Mouse (Mus musculus) splenic B cell, adult 2 months (primary cell): ENCODE results near the gene Ak1.
A peak's percentile ranks its signal among the peaks of the same experiment; 100 is the strongest.

Experiments used
- DNase-seq: peaks from one replicate; pipeline ENCODE4 v3.0.0-alpha.2; 2011; ENCODE audit warnings: low read depth, low spot score
- H3K27me3 ChIP-seq: 2 replicates; pipeline ENCODE4 v1.6.1; 2012; ENCODE audit warnings: mild to moderate bottlenecking, low read length, moderate library complexity, mixed read lengths; ENCODE audit not compliant: control insufficient read depth, poor library complexity, insufficient read depth, severe bottlenecking
- H3K36me3 ChIP-seq: 2 replicates; pipeline ENCODE4 v1.6.1; 2012; ENCODE audit warnings: mild to moderate bottlenecking, low read length, moderate library complexity, mixed read lengths; ENCODE audit not compliant: control insufficient read depth, poor library complexity, insufficient read depth, severe bottlenecking

Gene Ak1

DNA sequence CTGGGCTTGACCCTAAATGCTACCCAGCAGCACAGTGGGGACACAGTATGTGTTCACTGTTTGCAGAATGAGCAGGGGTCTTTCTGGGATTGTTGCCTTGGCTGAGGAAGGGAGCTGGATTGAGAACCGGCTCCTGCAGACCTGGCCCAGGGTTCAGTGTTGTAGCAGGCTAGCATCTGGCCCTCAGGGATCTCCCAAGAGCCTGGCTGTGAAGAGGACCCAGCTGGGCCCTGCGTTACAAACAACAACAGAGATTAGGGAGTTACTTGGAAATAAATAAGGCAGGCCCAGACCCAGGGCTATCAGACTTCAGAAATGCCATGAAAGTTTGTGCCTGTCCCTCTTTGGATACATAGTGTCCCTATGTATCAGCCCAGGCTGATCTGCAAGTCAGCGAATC is 24.1 kb downstream of the Ak1 start:
- no peak for DNase-seq
- no peaks in the 10 kb centered on the region for H3K36me3 ChIP-seq
- H3K27me3 ChIP-seq = no peaks in the 10 kb centered on the region

DNA sequence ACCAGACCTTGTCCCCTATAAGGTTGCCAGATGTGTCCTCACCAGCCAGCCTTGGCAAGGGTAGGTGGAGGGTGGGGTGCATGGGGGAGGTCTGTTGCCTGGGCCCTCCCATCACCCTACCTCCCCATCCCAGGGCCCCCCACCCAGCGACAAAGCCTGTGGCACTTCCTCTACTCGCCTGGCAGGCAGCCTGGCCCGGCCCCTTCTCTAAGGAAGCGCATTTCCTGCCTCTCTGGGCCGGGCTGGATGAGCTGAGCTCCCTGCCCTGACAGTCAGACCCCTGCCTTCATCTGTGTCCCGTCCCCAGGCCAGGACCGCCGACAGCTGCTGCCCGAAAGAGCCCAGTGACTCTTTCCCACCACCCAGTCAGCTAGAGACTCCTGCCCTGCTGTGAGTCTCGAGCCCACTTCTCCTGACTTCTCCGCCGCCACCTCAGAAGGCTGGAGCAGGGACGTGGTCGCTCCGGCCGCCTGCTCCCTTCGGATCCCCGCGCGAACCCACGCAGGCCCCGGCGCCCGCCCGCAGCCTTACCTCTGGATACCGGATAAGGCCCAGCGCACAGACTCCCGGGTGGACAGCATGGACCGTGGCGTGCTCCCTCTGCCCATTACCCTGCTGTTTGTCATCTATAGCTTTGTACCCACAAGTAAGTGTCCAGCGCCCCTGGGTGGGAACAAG is 25.0 kb downstream of the Ak1 start, which contains the start of gene Eng:
Eng (plus strand) TSS at position 217 of the 678 bp plus-strand sequence.
- Histone ChIP-seq H3K27me3 (no peaks in the 10 kb centered on the region), H3K36me3 (no peaks in the 10 kb centered on the region)
- DNase-seq = no peak

DNA sequence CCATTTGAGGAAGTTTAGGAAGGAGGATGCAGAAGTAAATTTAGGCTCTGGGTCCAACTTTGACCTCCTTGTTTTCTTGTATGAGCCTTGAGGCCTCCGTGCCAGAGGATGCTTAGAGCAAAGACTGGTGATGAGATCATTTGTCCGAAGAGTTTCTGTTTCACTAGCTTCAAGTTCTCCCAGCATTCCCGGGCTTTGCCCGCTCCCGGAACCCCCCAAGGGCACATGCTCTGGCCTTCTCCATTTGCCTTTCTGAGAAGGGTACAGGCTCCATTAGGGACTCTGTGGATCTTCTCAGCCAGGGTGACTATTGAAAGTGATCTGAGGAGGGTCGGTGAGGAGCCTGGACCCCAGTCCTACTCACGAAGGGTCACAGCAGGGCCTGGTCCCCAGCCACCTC is 25.8 kb downstream of the Ak1 start:
- DNase-seq = no peak
- Histone ChIP-seq H3K27me3 (no peaks in the 10 kb centered on the region), H3K36me3 (no peaks in the 10 kb centered on the region)

DNA sequence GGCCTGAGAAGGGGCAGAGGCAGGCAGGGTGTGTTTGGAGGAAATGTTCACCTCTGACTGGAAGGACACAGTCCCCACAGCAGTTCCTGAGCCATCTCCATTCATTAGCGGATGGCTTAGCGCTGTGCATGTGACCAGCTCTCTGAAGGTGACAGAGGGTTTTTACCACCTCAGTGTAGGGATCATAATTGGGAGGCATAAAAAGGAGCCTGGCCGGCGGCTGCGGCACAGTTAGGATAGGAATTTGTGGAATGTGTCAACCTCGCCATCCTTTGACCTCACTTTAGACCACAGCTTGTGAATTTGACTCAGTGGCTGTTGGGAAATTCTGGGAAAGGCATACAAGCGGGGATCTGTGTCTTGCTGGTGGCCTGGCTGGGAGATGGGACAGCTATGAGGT is 32.2 kb downstream of the Ak1 start:
- Histone ChIP-seq H3K36me3 (no peaks in the 10 kb centered on the region), H3K27me3 (no peaks in the 10 kb centered on the region)
- no peak for DNase-seq

DNA sequence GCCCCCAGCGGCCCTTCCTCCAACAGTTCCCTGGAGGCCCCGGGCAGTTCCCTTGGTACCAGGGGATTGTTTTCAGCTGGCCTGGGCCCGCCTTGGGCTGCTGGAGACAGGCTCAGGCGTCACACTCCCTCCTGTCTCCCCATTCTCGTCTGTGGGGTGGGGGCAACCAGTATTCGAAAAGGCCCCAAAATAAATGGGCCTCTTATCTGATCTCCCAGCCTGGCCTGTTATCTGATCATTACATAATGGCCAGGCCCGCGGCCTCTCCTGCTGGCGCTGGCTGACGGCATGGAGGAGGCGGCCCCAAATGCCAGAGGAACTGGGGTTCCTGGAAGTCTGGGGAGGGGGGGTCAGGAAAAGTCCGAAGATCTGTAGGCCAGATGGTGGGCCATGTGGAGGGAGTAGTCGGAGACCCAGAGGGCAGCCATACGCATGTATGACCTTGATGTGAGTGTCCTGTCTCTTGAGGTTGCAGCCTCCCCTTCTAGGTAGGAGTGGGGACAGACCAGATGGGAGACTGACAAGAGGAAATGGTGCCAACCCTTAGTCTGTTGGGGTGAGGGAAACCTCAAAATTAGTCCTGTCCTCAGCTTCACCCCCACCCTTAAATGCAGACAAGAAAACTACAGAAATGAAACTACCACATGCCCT is 33.3 kb downstream of the Ak1 start:
- Histone ChIP-seq H3K36me3 (no peaks in the 10 kb centered on the region), H3K27me3 (no peaks in the 10 kb centered on the region)
- DNase-seq = peak; percentile 19

DNA sequence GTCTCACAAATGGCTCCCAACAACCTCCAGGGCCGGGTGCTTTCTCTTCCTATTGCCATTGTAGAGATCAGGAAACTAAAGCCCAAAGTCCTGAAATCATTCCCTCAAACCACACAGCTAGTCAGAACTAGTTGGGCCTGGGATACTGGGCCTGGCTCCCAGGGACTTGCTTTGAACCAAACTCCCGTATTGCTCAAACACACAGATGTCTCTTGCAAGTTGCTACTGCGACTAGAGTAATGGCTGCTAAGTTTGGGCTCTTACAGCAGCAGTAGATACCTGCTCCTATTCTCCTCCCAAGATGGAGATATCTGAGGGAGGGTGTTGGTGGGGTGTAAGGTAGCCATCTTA is 33.8 kb downstream of the Ak1 start:
- H3K27me3 ChIP-seq = no peaks in the 10 kb centered on the region
- DNase-seq = no peak
- H3K36me3 ChIP-seq = no peaks in the 10 kb centered on the region

DNA sequence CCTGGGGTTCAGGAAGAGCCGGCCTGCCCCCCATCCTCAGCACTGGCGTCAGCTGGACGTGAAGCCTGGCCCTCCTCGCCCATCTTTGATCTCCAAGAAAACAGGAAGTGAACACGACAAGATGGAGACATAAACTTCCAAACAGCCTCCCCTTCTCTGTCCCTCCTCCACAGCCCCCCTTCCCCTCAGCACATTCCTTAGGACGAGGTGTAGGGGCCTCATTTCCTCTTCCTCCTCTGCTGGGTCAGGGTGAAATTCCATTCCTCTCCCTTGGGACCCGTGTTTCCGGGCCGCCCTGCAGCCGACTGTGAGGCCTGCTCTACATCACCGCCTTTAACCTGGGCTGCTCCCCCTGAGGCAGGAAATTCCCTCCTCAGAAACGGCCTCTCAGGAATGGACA is 34.3 kb downstream of the Ak1 start:
- DNase-seq = peak; percentile 45
- Histone ChIP-seq H3K27me3 (no peaks in the 10 kb centered on the region), H3K36me3 (no peaks in the 10 kb centered on the region)

DNA sequence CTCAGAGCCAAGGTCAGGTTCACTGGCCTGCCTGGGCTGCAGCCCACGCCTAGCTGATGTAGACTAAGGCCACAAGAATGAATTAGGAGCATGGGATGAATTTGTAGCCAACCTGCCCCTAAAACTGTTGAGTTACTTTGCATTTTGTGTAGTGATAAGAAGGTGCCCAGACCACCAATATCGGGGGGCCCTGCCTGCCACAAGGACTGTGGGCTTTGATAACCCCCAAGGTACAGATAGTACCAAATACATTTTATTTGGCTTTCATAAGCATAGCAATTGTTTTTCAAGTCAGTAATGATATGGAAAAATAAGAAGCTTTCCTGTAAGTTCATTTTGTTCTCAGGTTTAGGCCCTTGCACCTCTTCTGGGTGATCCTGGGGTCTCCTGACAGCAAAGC is 37.3 kb downstream of the Ak1 start:
- no peak for DNase-seq
- Histone ChIP-seq H3K27me3 (no peaks in the 10 kb centered on the region), H3K36me3 (no peaks in the 10 kb centered on the region)

DNA sequence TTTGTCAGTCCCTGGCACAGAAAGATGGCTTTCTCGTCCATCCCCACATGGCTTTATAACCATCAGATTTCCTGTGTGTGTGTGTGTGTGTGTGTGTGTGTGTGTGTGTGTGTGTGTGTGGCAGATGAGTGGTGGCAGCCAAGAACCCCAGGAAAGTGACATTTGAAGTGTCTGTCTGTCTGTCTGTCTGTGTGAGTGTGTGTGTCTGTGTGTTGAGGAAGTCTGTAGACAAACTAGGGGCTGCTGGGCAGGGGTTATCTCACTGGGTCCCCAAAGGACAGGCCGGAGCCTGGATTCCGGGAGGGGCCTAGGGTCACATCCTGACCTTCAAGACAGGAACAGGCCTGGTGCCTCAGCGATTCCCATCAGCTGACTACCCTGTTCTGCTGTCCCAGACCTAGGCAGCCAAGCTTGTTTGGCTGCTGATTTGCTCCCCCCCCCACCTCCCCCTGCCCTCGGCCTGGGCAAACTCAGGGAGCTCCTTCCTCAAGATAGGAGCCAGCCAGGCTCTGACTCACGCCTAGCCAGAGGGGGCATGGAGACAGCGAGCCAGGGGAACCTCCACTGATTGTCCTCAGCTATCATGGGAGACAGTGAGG is 40.0 kb downstream of the Ak1 start:
- no peak for DNase-seq
- Histone ChIP-seq H3K36me3 (no peaks in the 10 kb centered on the region), H3K27me3 (no peaks in the 10 kb centered on the region)

DNA sequence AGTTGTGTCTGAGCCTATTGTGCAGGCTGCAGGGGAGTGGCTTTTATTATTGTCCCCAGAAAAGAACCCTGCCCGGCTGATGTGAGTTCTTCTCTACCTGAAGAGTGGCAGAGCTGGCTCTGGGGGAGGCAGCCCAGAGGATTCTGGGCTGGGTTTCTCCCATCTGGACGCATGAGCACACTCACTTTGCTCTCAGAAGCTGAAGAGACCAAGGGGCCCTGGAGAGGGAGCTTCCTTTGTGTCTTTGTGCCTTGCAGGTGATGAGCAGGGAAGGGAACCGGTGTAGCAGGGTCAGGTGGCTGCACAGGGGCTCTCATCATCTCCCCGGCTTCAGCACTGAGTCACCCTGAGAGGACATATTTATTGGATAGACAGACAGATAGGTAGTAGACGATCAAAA is 40.7 kb downstream of the Ak1 start:
- no peaks in the 10 kb centered on the region for H3K27me3 ChIP-seq
- no peak for DNase-seq
- no peaks in the 10 kb centered on the region for H3K36me3 ChIP-seq

DNA sequence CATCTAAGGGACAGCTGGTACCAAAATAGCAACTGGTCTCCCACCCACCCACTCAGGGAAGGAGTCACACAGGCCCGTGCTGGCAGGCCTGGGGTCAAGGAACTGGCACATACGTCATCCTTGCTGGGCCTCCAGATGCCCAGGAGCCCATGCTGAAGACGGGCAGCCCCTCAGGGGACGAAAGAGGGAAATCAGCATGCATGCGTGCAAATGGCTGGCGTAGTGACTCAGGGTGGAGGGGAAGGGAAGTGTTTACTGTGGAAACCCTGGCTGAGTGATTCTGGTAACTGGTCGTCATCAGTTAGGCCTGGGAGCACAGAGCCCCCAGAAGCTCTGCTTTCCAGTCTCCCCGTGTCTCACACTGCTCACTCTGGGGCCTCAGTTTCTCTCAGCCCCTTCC is 43.8 kb downstream of the Ak1 start:
- no peak for DNase-seq

DNA sequence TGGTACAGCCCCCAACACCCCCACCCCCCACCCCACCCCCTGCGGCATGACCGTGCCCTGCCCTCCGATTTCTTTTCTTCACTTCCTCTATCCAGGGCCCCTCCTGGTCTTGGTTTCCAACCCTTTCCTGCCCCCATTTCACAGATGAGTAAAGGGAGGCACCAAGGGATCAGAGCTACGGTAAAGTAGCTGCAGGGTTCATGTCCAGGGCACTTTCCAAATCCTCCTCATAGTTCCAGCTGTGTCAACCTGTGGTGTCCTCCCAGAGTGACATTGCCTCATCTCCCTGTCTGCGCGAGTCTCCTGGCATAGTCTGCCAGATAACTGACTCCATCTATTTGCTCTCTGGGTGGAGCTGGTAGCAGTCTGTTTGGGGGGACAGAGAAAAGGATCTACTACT is 44.3 kb downstream of the Ak1 start:
- no peaks in the 10 kb centered on the region for H3K27me3 ChIP-seq
- no peak for DNase-seq
- H3K36me3 ChIP-seq = no peaks in the 10 kb centered on the region

More for the DNA sequence above, 43.8 kb downstream of the Ak1 start:
- Histone ChIP-seq H3K36me3 (no peaks in the 10 kb centered on the region), H3K27me3 (no peaks in the 10 kb centered on the region)

DNA sequence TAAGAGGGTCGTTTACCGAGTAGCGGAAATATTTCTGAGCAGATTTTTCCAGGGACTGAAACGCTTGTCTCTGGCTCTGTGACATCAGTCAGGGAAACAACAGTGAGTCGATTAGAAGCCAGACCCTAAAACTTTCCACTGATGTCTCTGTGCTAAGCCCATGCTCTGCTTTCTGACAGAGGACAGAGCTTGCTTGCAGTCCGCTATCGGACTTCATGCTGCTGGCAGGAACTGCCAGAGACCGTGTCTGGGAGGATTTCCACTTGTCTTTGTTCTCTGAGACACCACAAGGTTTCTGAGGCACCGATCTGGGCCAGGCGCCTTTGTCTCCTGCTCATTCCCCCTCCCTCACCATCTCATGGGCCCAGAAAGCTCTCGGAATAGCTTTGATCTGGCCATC is 46.2 kb downstream of the Ak1 start:
- Histone ChIP-seq H3K27me3 (no peaks in the 10 kb centered on the region), H3K36me3 (no peaks in the 10 kb centered on the region)
- DNase-seq = no peak

DNA sequence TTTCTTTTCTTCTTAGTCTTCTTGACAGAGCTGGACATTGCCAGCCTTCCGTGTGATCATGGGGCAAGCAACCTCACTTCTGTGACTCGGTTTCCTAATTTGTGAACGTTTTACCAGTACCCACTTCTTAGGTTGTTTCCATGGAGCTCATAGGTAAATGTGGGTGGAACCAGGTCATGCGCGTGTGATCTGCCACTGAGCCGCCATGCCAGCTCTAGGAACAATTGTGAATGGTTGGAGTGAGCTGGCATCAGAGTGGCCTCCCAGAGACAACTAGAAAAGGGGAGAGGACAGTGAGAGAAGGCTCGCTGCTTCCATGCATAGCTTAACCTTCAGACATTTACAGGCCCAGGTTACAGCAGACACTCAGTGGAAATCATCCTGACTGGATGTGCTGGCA is 46.6 kb downstream of the Ak1 start:
- Histone ChIP-seq H3K36me3 (no peaks in the 10 kb centered on the region), H3K27me3 (no peaks in the 10 kb centered on the region)
- DNase-seq = no peak

DNA sequence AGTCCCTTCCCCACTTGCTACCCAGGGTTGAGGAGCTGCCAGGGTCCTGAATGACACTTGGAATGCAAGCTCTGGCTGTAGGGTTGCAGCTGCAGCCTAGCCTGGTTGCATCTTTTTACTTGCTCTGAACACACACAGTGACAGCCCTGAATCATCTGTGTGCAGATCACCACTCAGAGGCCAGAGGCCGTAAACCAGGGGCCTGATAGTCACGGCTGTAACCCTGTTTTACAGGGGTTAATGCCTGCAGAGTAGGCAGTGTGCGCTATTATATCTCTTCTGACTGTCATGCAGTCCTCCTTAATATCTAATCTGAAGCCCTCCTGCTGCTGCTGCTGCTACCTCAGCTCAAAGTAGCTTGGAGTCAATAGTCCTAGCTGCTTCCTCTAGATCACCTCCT is 48.3 kb downstream of the Ak1 start:
- Histone ChIP-seq H3K36me3 (no peaks in the 10 kb centered on the region), H3K27me3 (no peaks in the 10 kb centered on the region)
- no peak for DNase-seq
